Mouse (Mus musculus): ENCODE data around the gene Gatad1. TPM values are rescaled to one million over a fixed set of nuclear protein-coding genes. Genes with fewer than 3 reads are reported as not detected.
"Not testable (repeated sequence)": the region's sequence is repeated elsewhere in the genome, so short reads cannot be mapped to it uniquely, and the experiment has no call there.

Gatad1 gene
- total RNA-seq (2014; fragmentation: Nextera tagmentation) (95.7 and 101 TPM in 2 replicates), total RNA-seq (2017) (183 and 187 TPM in 2 replicates)

DNA sequence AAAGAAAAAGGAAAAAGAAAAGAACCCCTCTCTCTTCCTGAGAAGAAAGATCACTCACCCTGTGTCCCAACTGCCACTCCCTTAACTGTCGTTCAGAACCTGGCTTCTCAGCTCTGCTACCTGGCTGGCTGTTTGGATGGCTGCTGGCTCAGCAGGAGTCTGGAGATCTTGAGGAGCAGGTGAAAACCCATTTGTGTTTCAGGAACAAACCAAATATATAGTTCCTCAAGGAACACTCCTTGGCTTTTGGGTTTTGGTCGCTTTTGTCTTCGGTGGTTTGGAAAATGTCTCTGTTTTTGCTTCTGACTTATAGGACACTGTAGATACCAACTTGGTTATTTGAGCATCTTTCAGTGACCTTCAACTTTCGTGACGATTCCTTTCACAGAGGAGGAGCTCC lies at the start of gene Gatad1:
Gene Gatad1, minus strand, starts transcription at position 101 of the 400 bp plus-strand sequence.
- no peak for ATAC-seq (replicated peaks; ENCODE audit: low FRiP score, low TSS enrichment, poor library complexity, severe bottlenecking)

DNA sequence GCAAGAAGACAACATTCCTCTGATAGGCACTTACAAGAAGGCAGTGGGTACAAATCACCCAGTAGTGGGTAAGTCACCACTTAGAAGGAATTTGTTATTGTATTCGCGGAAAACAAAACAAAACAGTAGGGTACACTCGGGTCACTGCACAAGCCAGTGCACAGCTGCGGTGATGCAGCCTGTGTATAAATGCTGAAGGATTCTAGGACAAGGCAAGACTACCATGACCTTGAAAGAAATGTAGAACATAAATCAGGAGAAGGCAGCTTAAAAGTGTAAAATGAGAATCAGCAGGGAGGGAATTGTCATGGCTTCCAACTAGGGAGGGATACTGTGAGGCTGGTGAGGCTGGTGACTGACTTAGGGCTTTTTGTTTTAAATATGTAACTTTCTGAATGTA lies 45.2 kb upstream of the Gatad1 start:
- no peak for ATAC-seq (replicated peaks; ENCODE audit: low FRiP score, low TSS enrichment, poor library complexity, severe bottlenecking)

DNA sequence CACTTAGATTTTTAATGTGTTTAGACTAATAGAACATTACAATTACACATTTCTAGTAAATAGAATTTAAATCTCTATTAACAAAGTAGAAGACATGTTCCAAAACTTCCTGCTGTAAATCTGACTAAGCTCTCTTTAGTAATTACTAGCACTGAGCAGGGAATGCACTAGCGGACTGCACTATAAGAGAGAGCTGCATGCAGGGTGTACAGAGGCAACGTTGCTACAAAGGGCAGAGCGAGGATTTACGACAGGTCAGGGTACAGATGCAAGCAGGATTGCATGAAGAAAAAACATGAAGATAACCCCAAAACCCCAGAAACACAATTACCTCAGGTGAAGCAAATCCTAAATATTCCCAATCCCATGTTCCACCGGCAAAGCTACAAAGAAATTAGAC lies 43.0 kb upstream of the Gatad1 start:
- no peak for ATAC-seq (replicated peaks; ENCODE audit: low FRiP score, low TSS enrichment, poor library complexity, severe bottlenecking)

DNA sequence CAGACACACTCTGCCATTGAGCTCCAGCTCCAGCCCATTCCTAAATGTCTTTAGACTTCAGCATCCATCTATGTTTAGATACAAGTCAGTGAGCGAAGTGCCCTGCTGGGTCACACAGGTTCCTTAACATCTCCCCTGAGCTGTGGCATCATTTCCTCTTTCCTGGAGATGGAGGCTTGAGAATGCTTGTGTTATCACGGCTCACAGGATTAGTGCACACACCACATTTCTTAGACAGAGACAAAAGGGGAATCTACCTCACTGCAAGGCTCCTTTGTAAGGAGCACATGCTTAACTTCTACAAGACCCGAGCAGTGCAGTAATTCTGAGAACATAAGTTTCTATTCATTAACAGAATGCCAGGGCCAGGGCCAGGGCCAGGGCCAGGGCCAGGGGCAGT lies 39.0 kb upstream of the Gatad1 start:
- no peak for ATAC-seq (replicated peaks; ENCODE audit: low FRiP score, low TSS enrichment, poor library complexity, severe bottlenecking)

DNA sequence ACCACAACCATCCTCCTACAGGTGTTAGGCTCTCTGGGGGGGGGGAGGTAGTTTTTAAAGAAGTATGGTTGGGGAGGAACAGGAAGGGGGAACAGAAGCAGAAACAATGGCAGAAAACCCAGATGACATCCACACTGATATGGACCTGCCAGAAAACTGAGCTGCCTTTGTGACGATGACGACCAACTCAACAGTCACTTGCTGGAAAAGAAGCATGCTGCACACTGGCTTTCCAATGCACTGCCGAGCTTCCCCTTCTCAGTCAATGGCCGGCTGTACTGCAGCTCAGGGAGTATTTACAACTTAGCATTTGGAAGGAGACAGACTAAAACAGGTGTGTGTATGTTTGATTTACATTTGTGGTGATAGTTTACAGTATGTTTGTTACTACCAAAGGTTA lies 38.2 kb upstream of the Gatad1 start:
- no peak for ATAC-seq (replicated peaks; ENCODE audit: low FRiP score, low TSS enrichment, poor library complexity, severe bottlenecking)

DNA sequence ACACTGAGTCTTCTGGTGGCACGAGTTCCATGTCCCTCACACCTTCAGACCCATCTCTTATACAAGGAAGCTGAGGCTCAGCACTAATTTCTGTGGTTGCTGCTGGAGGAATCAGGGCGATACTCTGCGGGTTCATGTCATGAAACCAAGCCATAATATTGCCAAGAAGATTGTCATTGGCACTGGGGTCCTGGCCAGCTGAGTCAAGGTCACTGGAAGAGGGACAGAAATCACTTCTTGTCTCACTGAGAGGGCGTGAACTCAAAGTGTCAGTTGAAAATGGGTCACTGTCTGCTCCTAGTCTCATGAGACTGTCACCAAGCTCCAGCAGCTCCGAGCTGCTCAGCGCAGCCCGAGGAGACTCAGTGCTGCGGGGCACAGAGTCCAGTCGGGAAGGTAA lies 36.0 kb upstream of the Gatad1 start:
- no peak for ATAC-seq (replicated peaks; ENCODE audit: low FRiP score, low TSS enrichment, poor library complexity, severe bottlenecking)

DNA sequence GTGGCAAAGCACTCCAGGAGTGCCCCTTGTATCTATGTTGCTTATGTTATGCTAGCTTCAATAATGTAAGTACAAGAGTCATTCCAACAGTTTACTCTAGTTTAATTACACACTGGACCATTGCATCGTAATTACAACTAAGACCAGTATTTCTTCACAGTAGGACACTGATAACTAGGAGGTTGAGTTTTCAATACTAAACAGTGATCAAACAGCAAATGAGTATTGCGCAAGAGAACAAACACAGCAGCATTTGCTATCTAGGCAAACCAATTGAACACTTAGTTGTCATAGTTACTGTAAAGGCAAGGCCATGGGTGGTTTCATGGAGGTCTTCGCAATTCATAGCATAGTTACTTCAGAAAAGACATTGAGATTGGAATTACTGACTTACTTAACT lies 34.3 kb upstream of the Gatad1 start:
- no peak for ATAC-seq (replicated peaks; ENCODE audit: low FRiP score, low TSS enrichment, poor library complexity, severe bottlenecking)

DNA sequence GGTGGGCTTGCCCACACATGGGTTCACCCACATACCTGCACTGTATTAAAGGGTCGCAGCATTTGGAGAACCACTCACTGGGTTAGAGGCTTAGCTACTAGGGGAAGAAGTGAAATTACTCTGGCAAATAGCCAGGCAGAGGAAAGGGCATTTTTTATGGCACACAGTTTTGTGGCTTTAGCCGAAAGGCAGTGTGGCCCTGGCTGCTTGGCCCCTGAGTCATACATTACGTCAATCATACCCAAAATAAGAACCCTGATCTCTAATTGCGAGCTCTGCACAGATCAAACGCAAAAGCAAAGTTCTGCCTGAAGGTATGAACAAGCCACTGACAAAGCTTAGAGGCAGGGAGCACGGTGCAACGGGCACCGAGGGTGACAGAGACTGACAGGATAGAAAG lies 31.3 kb upstream of the Gatad1 start:
- no peak for ATAC-seq (replicated peaks; ENCODE audit: low FRiP score, low TSS enrichment, poor library complexity, severe bottlenecking)

DNA sequence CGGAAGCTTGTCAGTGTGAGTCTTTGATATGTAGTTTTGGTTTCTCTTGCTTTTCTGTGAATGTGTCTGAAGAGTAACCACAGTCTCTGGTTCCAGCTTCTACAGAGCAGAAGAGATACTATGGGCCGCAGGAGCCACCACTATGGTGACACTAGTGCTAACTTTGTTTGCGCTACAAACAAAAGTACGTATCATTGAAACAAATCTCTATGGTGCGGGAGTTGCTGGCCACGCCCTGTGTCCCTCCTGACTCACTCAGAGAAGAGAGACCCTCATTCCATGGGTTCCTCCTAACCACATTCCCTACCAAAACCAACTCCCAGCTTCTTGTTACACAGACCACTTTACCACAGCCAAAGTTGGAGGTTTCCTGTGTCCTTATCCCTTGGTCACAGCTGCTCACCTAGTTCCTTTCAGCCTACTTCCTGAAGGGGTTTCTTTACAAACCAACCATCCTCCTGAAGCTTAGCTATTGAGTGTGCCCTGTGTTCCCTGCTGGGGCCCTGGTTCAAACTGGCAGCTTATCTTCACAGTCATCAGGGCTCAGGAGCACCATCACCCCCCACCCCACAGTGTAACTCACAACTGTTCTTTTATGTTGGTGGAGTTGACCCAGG lies 13.1 kb upstream of the Gatad1 start:
- peak; percentile 68 for ATAC-seq (replicated peaks; ENCODE audit: low FRiP score, low TSS enrichment, poor library complexity, severe bottlenecking)

DNA sequence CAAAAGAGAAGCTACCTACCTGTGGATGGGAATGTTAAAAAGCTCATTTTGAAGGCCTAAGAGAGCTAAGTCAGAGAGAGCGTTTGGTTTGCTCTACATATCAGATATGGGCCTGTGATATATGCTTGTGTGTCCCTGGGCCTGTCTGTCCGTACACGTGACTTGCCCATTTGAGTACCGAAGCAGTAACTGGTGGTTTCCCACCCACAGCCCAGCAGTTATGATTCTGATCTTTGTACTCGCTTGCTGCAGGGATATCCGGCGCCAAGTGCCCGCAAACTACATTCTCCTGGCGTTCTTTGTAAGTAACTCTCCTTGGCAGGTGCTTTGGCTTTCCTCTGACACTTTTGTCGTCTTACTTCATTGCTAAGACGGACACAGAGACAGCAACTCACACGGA lies 9.6 kb upstream of the Gatad1 start:
- ATAC-seq (replicated peaks; ENCODE audit: low FRiP score, low TSS enrichment, poor library complexity, severe bottlenecking), result peak; percentile 77

DNA sequence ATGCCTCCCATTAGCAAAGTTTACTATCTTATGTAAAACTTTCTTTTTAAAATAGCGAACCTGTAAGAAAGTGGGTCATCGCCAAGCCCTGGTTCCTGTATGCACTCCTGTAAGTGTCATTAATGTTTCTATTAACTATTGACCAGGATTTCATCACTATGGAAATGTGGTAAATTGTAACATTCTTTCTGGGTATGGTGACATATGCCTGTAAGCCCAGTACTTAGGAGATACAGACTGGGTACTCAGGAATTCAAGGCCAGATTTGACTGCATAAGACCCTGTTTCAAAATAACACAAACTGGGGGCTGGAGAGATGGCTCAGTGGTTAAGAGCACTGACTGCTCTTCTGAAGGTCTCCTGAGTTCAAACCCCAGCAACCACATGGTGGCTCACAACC lies 8.2 kb upstream of the Gatad1 start:
- ATAC-seq (replicated peaks; ENCODE audit: low FRiP score, low TSS enrichment, poor library complexity, severe bottlenecking), result no peak

DNA sequence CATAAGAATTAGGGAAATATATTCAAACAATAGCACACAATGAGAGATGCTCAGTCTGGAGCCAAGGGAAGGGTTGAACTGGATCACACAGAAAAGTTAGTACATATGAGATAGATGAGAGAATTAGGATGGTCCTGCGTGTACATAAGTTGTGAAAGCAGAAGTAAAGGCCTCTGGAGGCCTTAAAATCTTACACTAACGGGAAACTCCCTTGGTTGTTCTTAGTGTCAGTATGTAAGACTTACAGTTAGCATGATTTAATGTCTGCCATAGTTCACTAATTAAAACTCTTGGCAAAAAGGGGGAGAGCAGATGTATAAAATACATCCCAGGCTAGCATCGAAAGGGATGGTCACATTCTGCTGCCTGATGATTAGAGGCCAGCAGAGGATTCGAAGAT lies 3.2 kb downstream of the Gatad1 start:
- no peak for ATAC-seq (replicated peaks; ENCODE audit: low FRiP score, low TSS enrichment, poor library complexity, severe bottlenecking)

DNA sequence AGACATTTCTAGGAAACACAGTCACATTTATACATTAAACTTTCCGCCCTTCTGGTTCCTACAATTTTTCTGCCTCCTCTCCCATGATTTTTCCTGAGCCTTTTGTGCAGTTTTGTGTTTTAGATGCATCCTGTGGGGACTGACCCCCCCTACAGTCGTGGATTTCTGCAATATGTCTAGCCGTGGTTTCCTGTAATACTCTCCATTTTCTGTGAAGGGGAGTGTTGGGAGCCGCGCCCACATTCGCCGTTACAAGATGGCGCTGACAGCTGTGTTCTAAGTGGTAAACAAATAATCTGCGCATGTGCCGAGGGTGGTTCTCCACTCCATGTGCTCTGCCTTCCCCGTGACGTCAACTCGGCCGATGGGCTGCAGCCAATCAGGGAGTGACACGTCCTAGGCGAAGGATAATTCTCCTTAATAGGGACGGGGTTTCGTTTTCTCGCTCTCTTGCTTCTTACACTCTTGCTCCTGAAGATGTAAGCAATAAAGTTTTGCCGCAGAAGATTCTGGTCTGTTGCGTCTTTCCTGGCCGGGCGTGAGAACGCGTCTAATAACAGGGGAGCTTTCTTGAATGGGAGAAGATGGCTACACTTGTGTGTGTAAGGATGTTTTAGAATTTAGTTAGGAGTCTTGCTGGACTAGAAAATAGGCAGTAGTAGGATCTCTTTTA lies 3.9 kb downstream of the Gatad1 start:
- not testable (repeated sequence) for ATAC-seq (replicated peaks; ENCODE audit: low FRiP score, low TSS enrichment, poor library complexity, severe bottlenecking)

DNA sequence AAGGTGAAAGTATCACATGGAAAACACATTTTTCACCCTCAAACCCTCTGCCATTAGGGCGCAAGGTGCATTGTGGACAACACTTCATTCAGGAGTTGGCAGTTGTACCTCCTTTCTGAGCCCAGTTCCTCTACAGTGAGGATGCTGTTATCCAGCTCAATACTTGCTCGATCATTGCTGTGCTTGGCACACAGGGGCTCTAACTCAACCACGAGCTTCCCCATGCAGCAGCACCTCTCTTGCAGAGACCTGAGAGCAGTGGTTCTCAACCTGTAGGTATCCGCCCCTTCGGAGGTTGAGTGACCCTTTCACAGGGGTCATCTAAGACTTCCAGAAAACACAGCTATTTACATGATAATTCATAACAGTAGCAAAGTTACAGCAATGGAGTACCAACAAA lies 5.4 kb downstream of the Gatad1 start:
- no peak for ATAC-seq (replicated peaks; ENCODE audit: low FRiP score, low TSS enrichment, poor library complexity, severe bottlenecking)

DNA sequence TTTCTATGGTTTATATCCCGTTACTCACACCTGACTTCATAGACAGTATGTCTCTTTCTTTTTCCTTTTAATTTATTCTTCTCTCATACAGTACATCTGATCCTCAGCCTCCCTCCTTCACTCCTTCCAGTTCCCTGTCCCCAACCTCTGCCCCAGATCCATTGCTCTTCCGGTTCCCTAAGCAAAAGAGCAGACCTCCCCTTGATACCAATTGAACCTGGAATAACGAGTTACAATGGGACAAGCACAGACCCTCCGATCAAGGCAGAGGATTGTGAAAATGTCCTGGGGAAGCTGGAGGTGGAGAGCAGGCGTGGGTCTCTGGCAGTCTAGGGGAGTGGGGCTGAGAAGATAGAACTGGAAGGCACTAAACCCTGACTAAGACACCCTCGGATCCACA lies 6.1 kb downstream of the Gatad1 start, which contains the start of gene Tmbim7:
Gene Tmbim7, plus strand, starts transcription at position 301 of the 400 bp plus-strand sequence.
- no peak for ATAC-seq (replicated peaks; ENCODE audit: low FRiP score, low TSS enrichment, poor library complexity, severe bottlenecking)

DNA sequence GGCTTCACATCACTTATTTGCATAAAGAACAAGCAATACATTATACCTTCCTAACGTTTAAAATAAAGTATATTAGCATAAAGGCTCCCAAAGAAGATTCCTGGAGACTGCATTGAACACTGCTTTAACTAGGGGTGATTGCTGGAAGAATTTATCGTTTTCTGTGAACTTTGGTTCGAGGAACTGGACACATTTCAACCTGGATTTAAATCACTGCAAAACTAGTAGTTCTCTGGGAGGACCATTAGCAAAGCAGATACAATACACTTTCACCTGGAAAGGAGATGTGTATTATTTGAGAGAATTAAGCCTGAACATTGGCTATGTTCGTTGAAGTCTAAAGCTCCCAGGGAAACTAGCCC lies 8.2 kb downstream of the Gatad1 start:
- no peak for ATAC-seq (replicated peaks; ENCODE audit: low FRiP score, low TSS enrichment, poor library complexity, severe bottlenecking)

DNA sequence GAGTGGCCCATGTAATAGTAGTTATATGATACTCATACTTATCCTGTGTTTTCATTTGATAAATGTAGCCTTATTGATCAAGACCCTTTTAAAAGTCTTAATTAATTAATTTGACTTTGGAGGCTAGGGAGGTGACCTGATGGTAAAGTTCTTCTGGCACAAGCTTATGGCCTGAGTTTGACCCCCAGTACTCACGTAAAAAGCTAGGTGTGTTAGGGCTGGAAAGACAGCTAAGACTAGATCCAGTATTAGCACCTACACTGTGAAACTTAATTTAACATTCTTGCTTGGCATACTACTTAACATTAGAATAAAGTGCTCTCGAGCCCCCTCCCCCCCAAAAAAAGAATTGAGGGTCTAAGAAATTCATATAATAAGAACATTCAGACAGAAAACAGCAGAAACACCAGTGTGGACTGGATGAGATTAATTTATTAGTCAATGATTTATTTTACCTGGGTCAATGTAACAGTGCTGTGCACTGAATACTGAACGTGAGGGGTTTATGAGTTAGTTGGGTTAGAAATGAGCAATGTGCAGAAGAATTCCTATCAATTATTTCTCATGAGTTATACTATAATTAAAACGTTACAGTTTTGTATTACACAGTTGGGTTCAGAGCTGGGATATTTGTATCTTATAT lies 8.7 kb downstream of the Gatad1 start:
- ATAC-seq (replicated peaks; ENCODE audit: low FRiP score, low TSS enrichment, poor library complexity, severe bottlenecking), result no peak

DNA sequence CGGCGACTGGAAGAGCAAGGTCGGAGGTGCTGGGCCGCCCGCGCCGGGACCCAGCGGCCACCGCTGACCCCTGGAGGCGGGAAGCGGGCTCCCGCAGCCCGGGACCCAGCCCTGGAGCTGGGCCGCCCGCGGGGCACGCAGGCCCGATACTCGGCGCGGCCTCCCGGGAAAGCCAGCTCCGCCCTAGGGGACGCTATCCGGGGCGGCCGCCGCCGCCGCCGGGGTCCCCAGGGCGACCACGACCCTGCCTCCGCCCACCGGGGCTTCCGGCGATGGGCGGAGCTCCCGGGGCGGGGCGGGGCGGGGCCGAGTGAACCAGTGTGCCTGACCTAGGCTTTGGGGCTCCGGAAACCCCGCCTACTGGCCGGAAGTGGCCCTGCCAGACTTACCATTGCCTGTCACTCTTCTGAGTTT lies 9.3 kb downstream of the Gatad1 start:
- peak; percentile 83 for ATAC-seq (replicated peaks; ENCODE audit: low FRiP score, low TSS enrichment, poor library complexity, severe bottlenecking)

DNA sequence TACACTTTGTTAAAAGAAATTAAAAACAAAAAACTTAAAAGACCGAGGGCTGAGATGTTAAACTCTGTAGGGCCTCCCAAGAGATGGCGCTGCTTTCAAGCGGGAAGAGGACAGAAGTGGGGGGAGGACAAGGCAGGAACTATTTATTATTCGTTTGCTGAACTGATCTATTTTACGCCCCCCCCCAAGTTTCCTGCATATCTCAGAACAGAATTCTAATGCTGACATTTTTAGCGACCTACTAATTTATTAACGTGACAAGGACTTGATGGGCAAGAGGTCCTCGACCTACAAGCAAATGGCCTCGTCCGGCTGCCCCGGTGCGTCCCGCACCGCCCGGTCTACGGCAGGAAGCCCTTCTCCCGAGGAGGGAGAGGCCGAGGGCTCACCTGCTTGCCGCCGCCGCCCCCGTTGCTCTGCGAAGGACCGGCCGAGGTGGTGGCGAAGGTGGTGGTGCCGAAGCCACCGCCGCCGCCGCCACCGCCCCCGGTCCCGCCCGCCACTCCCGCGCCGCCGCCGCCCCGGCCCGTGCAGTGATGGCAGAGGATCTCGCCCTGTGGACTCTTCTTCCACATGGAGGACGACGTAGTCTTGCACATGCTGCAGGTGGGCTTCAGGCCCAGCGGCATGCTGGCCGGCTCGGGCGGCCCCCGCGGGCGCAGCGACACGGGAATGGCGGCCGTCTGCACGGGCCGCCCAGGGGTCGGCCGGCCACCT lies 9.8 kb downstream of the Gatad1 start:
- ATAC-seq (replicated peaks; ENCODE audit: low FRiP score, low TSS enrichment, poor library complexity, severe bottlenecking), result peak; percentile 56

DNA sequence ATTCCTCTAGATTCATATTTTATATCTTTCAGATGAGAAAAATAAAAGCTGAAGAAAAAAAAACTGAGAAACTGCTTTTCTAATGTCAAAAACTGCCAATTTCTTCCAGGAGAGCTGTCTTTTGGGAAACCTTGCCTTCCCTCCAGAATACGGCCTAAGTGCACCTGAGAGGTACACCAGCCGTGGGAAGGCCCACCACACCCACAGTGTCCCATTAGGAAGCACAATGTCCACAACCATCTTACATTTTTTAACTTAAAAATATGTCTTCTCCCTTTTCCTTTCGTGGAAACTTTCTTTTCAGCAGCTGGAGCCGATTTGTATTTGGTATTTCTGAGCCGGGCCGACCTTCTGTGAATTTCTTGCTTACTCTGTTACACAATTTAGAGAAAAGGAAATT lies 10.4 kb downstream of the Gatad1 start:
- no peak for ATAC-seq (replicated peaks; ENCODE audit: low FRiP score, low TSS enrichment, poor library complexity, severe bottlenecking)

Measured in megakaryocyte-erythroid progenitor cell, adult 5-6 weeks (primary cell).